Mouse (Mus musculus): Measurements from ENCODE around the gene Snx13.

DNA sequence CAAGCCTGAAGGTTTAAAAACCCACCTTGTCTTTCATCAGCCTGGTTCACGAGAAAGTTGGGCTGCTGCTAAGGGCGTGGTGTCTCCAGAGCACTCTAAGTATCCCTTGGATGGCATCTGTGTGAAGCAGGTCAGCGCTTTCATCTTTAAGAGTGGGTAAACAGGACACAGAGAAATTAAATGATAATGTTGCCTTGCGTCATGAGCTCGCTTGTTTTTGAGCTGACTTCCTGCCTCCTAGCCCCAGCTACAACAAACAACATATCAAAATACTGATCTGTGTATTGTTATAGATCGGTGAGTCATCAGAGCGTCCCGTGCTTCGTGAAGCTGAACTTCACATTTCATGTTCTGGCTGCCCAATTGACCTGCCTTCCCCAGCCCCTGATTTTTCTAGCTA, 25.7 kb upstream of the Snx13 start:
- no peak for TF ChIP-seq CTCF (IDR thresholded peaks at IDR 0.05; ENCODE audit: low read depth, low read length)
- TF ChIP-seq POLR2A (IDR thresholded peaks at IDR 0.05; ENCODE audit: borderline replicate concordance, low read depth, low read length) = no peak
